13 mouse cellular contexts compared by ENCODE assay signal in the genomic region with DNA sequence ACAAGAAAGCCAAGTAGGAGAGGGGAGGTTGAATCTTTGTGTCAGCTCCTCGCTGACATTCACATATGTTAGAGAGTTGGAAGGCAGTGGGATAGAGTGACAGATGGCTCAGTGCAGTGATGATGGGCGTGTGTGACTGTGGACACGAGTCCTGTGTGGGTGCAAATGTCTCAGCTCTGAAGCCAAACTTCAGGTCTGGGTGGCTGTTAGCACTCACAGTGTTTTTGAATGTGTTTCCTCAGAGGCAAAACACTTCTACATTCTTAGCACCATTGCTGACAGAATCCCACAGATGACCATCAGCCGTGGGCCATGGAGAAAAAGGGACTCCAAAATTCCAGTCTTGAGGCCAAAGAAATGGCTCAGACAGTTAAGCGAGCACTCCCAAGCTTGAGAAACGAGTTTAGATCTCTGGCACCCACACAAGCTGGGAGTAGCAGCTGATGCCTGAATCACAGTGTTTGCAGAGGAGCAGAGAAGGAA.
DNase-seq lines count a peak whose midpoint lies in the region; ATAC-seq lines count a peak whose summit lies in the region.
"Had no signal": no experiment of that assay in that cellular context is flagged by ENCODE, and none has a peak within 500 bp of the region (broad histone marks: within the 10 kb centered on the region; RNA-seq: fewer than 3 reads in every experiment).

No protein-coding gene starts in this region.

- peak; percentile 43 to 70 for DNase-seq in cerebellum, postnatal 14 days
- no peak for DNase-seq in hindbrain, embryonic 10.5 days (ENCODE audit: low spot score)
- DNase-seq in fibroblast of lung, adult 2 months (ENCODE audit: low read depth) = peak; percentile 27
- DNase-seq in left cerebral cortex, postnatal 14 days (ENCODE audit: low spot score in 2 of 2) = peak; percentile 49 to 68
- DNase-seq in thymus, adult 18-20 months = no peak
- no peak for DNase-seq in ovary, adult 18-20 months (ENCODE audit: low spot score)
- DNase-seq: adrenal gland, postnatal 10 days; kidney, adult 2 months; lung, postnatal 10 days; thymus, adult 2 months had no signal

- no peaks in the 10 kb centered on the region for H3K27me3 ChIP-seq in hindbrain, embryonic 15.5 days
- H3K27me3 ChIP-seq in hindbrain, embryonic 10.5 days (ENCODE audit: insufficient read depth, poor library complexity, severe bottlenecking) = no peaks in the 10 kb centered on the region
- H3K27me3 ChIP-seq: liver, embryonic 12.5 days had no signal

- no peak overlapping the region for H3K9ac ChIP-seq in hindbrain, embryonic 15.5 days
- H3K9ac ChIP-seq: liver, embryonic 12.5 days had no signal

- H3K4me3 ChIP-seq in hindbrain, embryonic 15.5 days = no peak overlapping the region
- H3K4me3 ChIP-seq in hindbrain, embryonic 10.5 days = no peak overlapping the region
- H3K4me3 ChIP-seq: liver, embryonic 12.5 days had no signal

- 67% methylated on average over 6 of the region's 6 CpGs for WGBS in hindbrain, embryonic 15.5 days
- 76% methylated on average over 6 of the region's 6 CpGs for WGBS in hindbrain, embryonic 10.5 days

- 0 out of 2 replicates have a peak overlapping the region, but pooled peaks have one; percentile 11 for H3K27ac ChIP-seq in hindbrain, embryonic 15.5 days (replicated peaks)
- H3K27ac ChIP-seq in hindbrain, embryonic 10.5 days = no peak overlapping the region
- H3K27ac ChIP-seq: liver, embryonic 12.5 days had no signal

- H3K4me1 ChIP-seq in hindbrain, embryonic 15.5 days (replicated peaks) = peaks cover 15% of the 10 kb centered on the region; the same call in 1 of the 2 replicates
- H3K4me1 ChIP-seq in hindbrain, embryonic 10.5 days (replicated peaks) = peaks cover 16% of the 10 kb centered on the region; the same call in 1 of the 2 replicates
- H3K4me1 ChIP-seq: liver, embryonic 12.5 days had no signal

- H3K36me3 ChIP-seq in hindbrain, embryonic 15.5 days = no peaks in the 10 kb centered on the region
- H3K36me3 ChIP-seq in hindbrain, embryonic 10.5 days = no peaks in the 10 kb centered on the region
- H3K36me3 ChIP-seq: liver, embryonic 12.5 days had no signal

- H3K4me2 ChIP-seq in hindbrain, embryonic 15.5 days = no peak overlapping the region
- H3K4me2 ChIP-seq: liver, embryonic 12.5 days had no signal

- no peaks in the 10 kb centered on the region for H3K9me3 ChIP-seq in hindbrain, embryonic 15.5 days
- H3K9me3 ChIP-seq in hindbrain, embryonic 10.5 days = no peaks in the 10 kb centered on the region
- H3K9me3 ChIP-seq: liver, embryonic 12.5 days had no signal

- intact Hi-C loops in left cerebral cortex, postnatal 14 days (cut with DNase I) = no loop called here

- no peak for ATAC-seq in cerebellum, adult (ENCODE audit: insufficient number of reproducible peaks, low FRiP score, low TSS enrichment)
- ATAC-seq in hindbrain, embryonic 15.5 days (ENCODE audit: low FRiP score, low read depth) = no peak
- ATAC-seq: liver, embryonic 12.5 days had no signal

Comparison
In these comparisons a context has a peak if more than half of its experiments do, and no peak if none do; other contexts are left out.
1. DNase-seq: peak in cerebellum, postnatal 14 days (2 of 2), fibroblast of lung, adult 2 months (single experiment) and left cerebral cortex, postnatal 14 days (2 of 2); none in hindbrain, embryonic 10.5 days (single experiment), thymus, adult 18-20 months (0 of 2) and ovary, adult 18-20 months (single experiment).